Mouse (Mus musculus) MEL (cell line): ENCODE data around the gene Cdc20. TPM values are rescaled to one million over a fixed set of nuclear protein-coding genes. Genes with fewer than 3 reads are reported as not detected.
A peak's percentile ranks its signal among the peaks of the same experiment; 100 is the strongest.

ENCODE experiments used
- DNase-seq: peaks from one replicate; pipeline ENCODE4 v3.0.0; 2011; ENCODE audit warnings: low read depth, low spot score
- H3K27ac ChIP-seq: 2 replicates; pipeline ENCODE4 v1.5.1; 2012; ENCODE audit warnings: low read depth, mild to moderate bottlenecking, control low read depth, low read length, moderate library complexity; ENCODE audit not compliant: control insufficient read depth
- H3K27me3 ChIP-seq, 2 experiments: fragments of 150-350 bp in 1 of 2; sonication (generic) in 1 of 2; 2 replicates each; pipeline ENCODE4 v1.6.1; 2012; ENCODE audit warnings: low read length in 2 of 2, mild to moderate bottlenecking in 2 of 2, improper control_type of control experiment in 1 of 2, moderate library complexity in 1 of 2; ENCODE audit not compliant: insufficient read depth in 2 of 2, control insufficient read depth in 1 of 2
- H3K36me3 ChIP-seq, 2 experiments: 2 replicates each; pipeline ENCODE4 v1.6.1; 2012 to 2014; ENCODE audit warnings: low read length in 2 of 2, improper control_type of control experiment in 1 of 2, inconsistent platforms in 1 of 2, mild to moderate bottlenecking in 1 of 2; ENCODE audit not compliant: insufficient read depth in 2 of 2, control insufficient read depth in 1 of 2
- H3K4me1 ChIP-seq, 2 experiments: fragments of 150-350 bp in 1 of 2; sonication (generic) in 1 of 2; 2 replicates each; pipeline ENCODE4 v1.6.1; 2012; ENCODE audit warnings: low read length in 2 of 2, improper control_type of control experiment in 1 of 2, mild to moderate bottlenecking in 1 of 2; ENCODE audit not compliant: insufficient read depth in 2 of 2, control insufficient read depth in 1 of 2
- H3K4me3 ChIP-seq, 2 experiments: fragments of 150-350 bp in 1 of 2; sonication (generic) in 1 of 2; 2 replicates each; pipeline ENCODE4 v1.5.1; 2012; ENCODE audit warnings: low read depth in 2 of 2, low read length in 2 of 2, mild to moderate bottlenecking in 2 of 2, moderate library complexity in 2 of 2, control low read depth in 1 of 2, improper control_type of control experiment in 1 of 2; ENCODE audit not compliant: control insufficient read depth in 1 of 2, insufficient read depth in 1 of 2
- H3K79me2 ChIP-seq: 2 replicates; pipeline ENCODE4 v1.6.1; 2012; ENCODE audit warnings: mild to moderate bottlenecking, low read length, moderate library complexity; ENCODE audit not compliant: control insufficient read depth, poor library complexity, insufficient read depth
- H3K9ac ChIP-seq: 2 replicates; pipeline ENCODE4 v1.6.1; 2012; ENCODE audit warnings: low read depth, mild to moderate bottlenecking, control low read depth, low read length, moderate library complexity; ENCODE audit not compliant: control insufficient read depth, poor library complexity, severe bottlenecking
- H3K9me3 ChIP-seq: fragments of 150-350 bp; sonication (generic); replicated peaks from 2 replicates; pipeline ENCODE4 v1.6.1; 2012; ENCODE audit warnings: mild to moderate bottlenecking, low read length, improper control_type of control experiment, moderate library complexity; ENCODE audit not compliant: insufficient read depth
- BHLHE40 ChIP-seq: IDR thresholded peaks from 2 replicates; pipeline ENCODE4 v1.6.1; 2012; ENCODE audit warnings: low read depth, mild to moderate bottlenecking, inconsistent platforms, low read length, improper control_type of control experiment, borderline replicate concordance
- CHD1 ChIP-seq: IDR thresholded peaks from 2 replicates; pipeline ENCODE4 v1.6.1; 2012; ENCODE audit warnings: low read depth, mild to moderate bottlenecking, inconsistent platforms, low read length, improper control_type of control experiment
- CHD2 ChIP-seq: IDR thresholded peaks from 2 replicates; pipeline ENCODE4 v1.6.1; 2011; ENCODE audit warnings: low read length, improper control_type of control experiment
- CTCF ChIP-seq, 3 experiments: IDR thresholded peaks in 2 of 3; conservative IDR thresholded peaks in 1 of 3; 2 replicates each; pipeline ENCODE4 v1.5.1; 2011 to 2012; ENCODE audit warnings: low read length in 3 of 3, low read depth in 2 of 3, mild to moderate bottlenecking in 2 of 3, improper control_type of control experiment in 1 of 3, inconsistent platforms in 1 of 3, mixed read lengths in 1 of 3, moderate library complexity in 1 of 3; ENCODE audit not compliant: control insufficient read depth in 1 of 3, insufficient read depth in 1 of 3, poor library complexity in 1 of 3, severe bottlenecking in 1 of 3
- E2F4 ChIP-seq: IDR thresholded peaks from 2 replicates; pipeline ENCODE4 v1.6.1; 2011; ENCODE audit warnings: low read depth, low read length, improper control_type of control experiment, borderline replicate concordance
- ELF1 ChIP-seq: IDR thresholded peaks from 2 replicates; pipeline ENCODE4 v1.6.1; 2014; ENCODE audit warnings: low read depth, mild to moderate bottlenecking, inconsistent platforms, low read length, improper control_type of control experiment, moderate library complexity
- EP300 ChIP-seq, 2 experiments: IDR thresholded peaks; 2 replicates each; pipeline ENCODE4 v1.6.1; 2011; ENCODE audit warnings: improper control_type of control experiment in 2 of 2, low read length in 2 of 2, low read depth in 1 of 2, mild to moderate bottlenecking in 1 of 2
- ETS1 ChIP-seq: IDR thresholded peaks from 2 replicates; pipeline ENCODE4 v1.6.1; 2012; ENCODE audit warnings: low read depth, mild to moderate bottlenecking, inconsistent platforms, low read length, improper control_type of control experiment, moderate library complexity
- GABPA ChIP-seq: IDR thresholded peaks from 2 replicates; pipeline ENCODE4 v1.6.1; 2012; ENCODE audit warnings: low read depth, mild to moderate bottlenecking, inconsistent platforms, low read length, improper control_type of control experiment, moderate library complexity
- GATA1 ChIP-seq: IDR thresholded peaks from 2 replicates; pipeline ENCODE4 v1.6.1; 2011; ENCODE audit warnings: low read depth, low read length, improper control_type of control experiment
- JUND ChIP-seq: IDR thresholded peaks from 2 replicates; pipeline ENCODE4 v1.6.1; 2011; ENCODE audit warnings: low read depth, mild to moderate bottlenecking, improper control_type of control experiment, low read length
- KAT2A ChIP-seq: conservative IDR thresholded peaks from 2 replicates; pipeline ENCODE4 v1.6.1; 2012; ENCODE audit warnings: low read depth, low read length, improper control_type of control experiment, inconsistent platforms
- MAX ChIP-seq: IDR thresholded peaks from 2 replicates; pipeline ENCODE4 v1.6.1; 2011; ENCODE audit warnings: low read length, improper control_type of control experiment
- MAZ ChIP-seq: IDR thresholded peaks from 2 replicates; pipeline ENCODE4 v1.6.1; 2012; ENCODE audit warnings: low read depth, mild to moderate bottlenecking, inconsistent platforms, low read length, improper control_type of control experiment
- MEF2A ChIP-seq: IDR thresholded peaks from 2 replicates; pipeline ENCODE4 v1.6.1; 2014; ENCODE audit warnings: low read depth, mild to moderate bottlenecking, inconsistent platforms, low read length, improper control_type of control experiment; ENCODE audit not compliant: poor library complexity, insufficient replicate concordance, severe bottlenecking; ENCODE audit errors: extremely low read depth
- MXI1 ChIP-seq: IDR thresholded peaks from 2 replicates; pipeline ENCODE4 v1.6.1; 2011; ENCODE audit warnings: mild to moderate bottlenecking, low read depth, low read length, improper control_type of control experiment
- MYC ChIP-seq: IDR thresholded peaks from 2 replicates; pipeline ENCODE4 v1.6.1; 2011; ENCODE audit warnings: low read depth, mild to moderate bottlenecking, low read length, improper control_type of control experiment, moderate library complexity
- NELFE ChIP-seq: IDR thresholded peaks from 2 replicates; pipeline ENCODE4 v1.6.1; 2011; ENCODE audit warnings: low read depth, low read length, improper control_type of control experiment
- POLR2A ChIP-seq, 2 experiments: IDR thresholded peaks; 2 replicates each; pipeline ENCODE4 v1.6.1; 2011 to 2012; ENCODE audit warnings: low read length in 2 of 2, mild to moderate bottlenecking in 2 of 2, control low read depth in 1 of 2, improper control_type of control experiment in 1 of 2, low read depth in 1 of 2, moderate library complexity in 1 of 2; ENCODE audit not compliant: control insufficient read depth in 1 of 2, insufficient read depth in 1 of 2, poor library complexity in 1 of 2
- POLR2AphosphoS5 ChIP-seq: IDR thresholded peaks from 2 replicates; pipeline ENCODE4 v1.6.1; 2012; ENCODE audit warnings: low read depth, borderline replicate concordance, mild to moderate bottlenecking, inconsistent platforms, low read length, moderate library complexity, mixed read lengths
- RAD21 ChIP-seq: IDR thresholded peaks from 2 replicates; pipeline ENCODE4 v1.6.1; 2011; ENCODE audit warnings: mild to moderate bottlenecking, low read depth, low read length, improper control_type of control experiment
- RCOR1 ChIP-seq: IDR thresholded peaks from 2 replicates; pipeline ENCODE4 v1.6.1; 2012; ENCODE audit warnings: low read depth, mild to moderate bottlenecking, inconsistent platforms, low read length, improper control_type of control experiment
- SIN3A ChIP-seq: IDR thresholded peaks from 2 replicates; pipeline ENCODE4 v1.6.1; 2012; ENCODE audit warnings: low read length, improper control_type of control experiment, inconsistent platforms
- SMC3 ChIP-seq: IDR thresholded peaks from 2 replicates; pipeline ENCODE4 v1.6.1; 2011; ENCODE audit warnings: low read depth, low read length, improper control_type of control experiment
- TAL1 ChIP-seq: IDR thresholded peaks from 2 replicates; pipeline ENCODE4 v1.6.1; 2012; ENCODE audit warnings: mild to moderate bottlenecking, inconsistent platforms, low read length, moderate library complexity, mixed read lengths
- TBP ChIP-seq: IDR thresholded peaks from 2 replicates; pipeline ENCODE4 v1.8.0; 2011; ENCODE audit warnings: low read depth, low read length, improper control_type of control experiment
- TCF12 ChIP-seq: IDR thresholded peaks from 2 replicates; pipeline ENCODE4 v1.6.1; 2014; ENCODE audit warnings: low read depth, mild to moderate bottlenecking, inconsistent platforms, low read length, improper control_type of control experiment, moderate library complexity
- UBTF ChIP-seq: IDR thresholded peaks from 2 replicates; pipeline ENCODE4 v1.6.1; 2012; ENCODE audit warnings: low read depth, mild to moderate bottlenecking, inconsistent platforms, low read length, improper control_type of control experiment, moderate library complexity, borderline replicate concordance; ENCODE audit not compliant: insufficient read depth
- USF1 ChIP-seq: IDR thresholded peaks from 2 replicates; pipeline ENCODE4 v1.6.1; 2014; ENCODE audit warnings: low read depth, mild to moderate bottlenecking, inconsistent platforms, low read length, improper control_type of control experiment, moderate library complexity
- ZC3H11A ChIP-seq: IDR thresholded peaks from 2 replicates; pipeline ENCODE4 v1.6.1; 2012; ENCODE audit warnings: low read depth, mild to moderate bottlenecking, inconsistent platforms, low read length, improper control_type of control experiment
- ZKSCAN1 ChIP-seq: IDR thresholded peaks from 2 replicates; pipeline ENCODE4 v1.6.1; 2012; ENCODE audit warnings: low read depth, mild to moderate bottlenecking, inconsistent platforms, low read length, improper control_type of control experiment, moderate library complexity
- ZMIZ1 ChIP-seq: IDR thresholded peaks from 2 replicates; pipeline ENCODE4 v1.6.1; 2012; ENCODE audit warnings: low read depth, mild to moderate bottlenecking, inconsistent platforms, low read length, improper control_type of control experiment, moderate library complexity
- ZNF384 ChIP-seq: IDR thresholded peaks from 2 replicates; pipeline ENCODE4 v1.6.1; 2012; ENCODE audit warnings: low read depth, mild to moderate bottlenecking, inconsistent platforms, low read length, improper control_type of control experiment
- polyA plus RNA-seq, 2 experiments: library from polyadenylated mRNA; stranded (reverse) in 1 of 2; unstranded in 1 of 2; fragments of >175 nt in 1 of 2; fragments of >200 nt in 1 of 2; gene quantifications; 2 replicates each; pipeline versions ENCODE4 v1.2.1 to v1.2.4; 2012; ENCODE audit warnings: low replicate concordance in 2 of 2, low read depth in 1 of 2; ENCODE audit not compliant: insufficient read length in 2 of 2, insufficient read depth in 1 of 2, missing spikeins in 1 of 2
- total RNA-seq: library from RNA; depleted of rRNA; stranded (reverse); fragments of 300-350 nt; gene quantifications from 2 replicates; pipeline ENCODE4 v1.2.3, GENCODE M21; 2012

Cdc20 gene
- total and polyA plus RNA-seq, 3 experiments, result 189 to 247 TPM; not detected in 1

- TF ChIP-seq CHD2 (no peak), POLR2A (IDR thresholded peaks at IDR 0.05; ENCODE audit: control insufficient read depth in 1 of 2, insufficient read depth in 1 of 2, low read depth in 1 of 2, low read length in 2 of 2, poor library complexity in 1 of 2) (peak; percentile 20 to 71; a peak in 2 of 4 replicates), MYC (peak; percentile 99), JUND (no peak)
Observed at GRCm38 (mm10) chr4:118428531-118429214, 8.5 kb downstream of the Cdc20 start (continued).

GRCm38 (mm10) chr4:118427768-118428451 is 9.2 kb downstream of the Cdc20 start, which contains the start of gene Elovl1:
TSS of gene Elovl1 (plus strand) at chr4:118428093.
- H3K9me3 ChIP-seq, result no peaks in the 10 kb centered on the region
- peak within 1 kb of the TSS; percentile 95 to 96 for H3K4me3 ChIP-seq
- peak within 1 kb of the TSS; percentile 85 for H3K27ac ChIP-seq
- peak within 1 kb of the TSS; percentile 96 for H3K9ac ChIP-seq
- H3K4me1 ChIP-seq, result peaks cover 18 to 44% of the 10 kb centered on the region in 2 experiments
- H3K36me3 ChIP-seq, result peaks cover 2 to 38% of the 10 kb centered on the region in 2 experiments; a peak in 3 of 4 replicates
- DNase-seq, result peak; percentile 95
- H3K27me3 ChIP-seq, result no peaks in the 10 kb centered on the region
- peaks cover 35% of the 10 kb centered on the region for H3K79me2 ChIP-seq
- no peak for TF ChIP-seq MAX
- TF ChIP-seq ZNF384, result no peak
- TF ChIP-seq POLR2AphosphoS5, result no peak
- no peak for TF ChIP-seq ETS1
- TF ChIP-seq MAZ, result 0 out of 2 replicates have a peak, but pooled peaks have one; percentile 15
- TF ChIP-seq E2F4, result no peak
- no peak for TF ChIP-seq CHD2
- no peak for TF ChIP-seq BHLHE40
- TF ChIP-seq GATA1, result no peak
- TF ChIP-seq POLR2A (IDR thresholded peaks at IDR 0.05; ENCODE audit: control insufficient read depth in 1 of 2, insufficient read depth in 1 of 2, low read depth in 1 of 2, low read length in 2 of 2, poor library complexity in 1 of 2), result peak; percentile 62 to 73; a peak in 3 of 4 replicates
- TF ChIP-seq KAT2A, result no peak
- TF ChIP-seq ELF1, result peak; percentile 75
- no peak for TF ChIP-seq MXI1
- no peak for TF ChIP-seq SMC3
- TF ChIP-seq ZMIZ1, result no peak
- TF ChIP-seq RAD21, result no peak
- TF ChIP-seq TCF12, result peak; percentile 55
- 0 out of 2 replicates have a peak, but pooled peaks have one; percentile 54 for TF ChIP-seq SIN3A
- no peak for TF ChIP-seq RCOR1
- TF ChIP-seq TAL1, result no peak
- TF ChIP-seq JUND, result no peak
- TF ChIP-seq MEF2A, result no peak
- TF ChIP-seq TBP, result peak; percentile 24; the same call in 1 of the 2 replicates
- TF ChIP-seq USF1, result no peak
- 0 out of 6 replicates have a peak, but pooled peaks of 1 of the 3 experiments have one; percentile 1 for TF ChIP-seq CTCF (IDR thresholded peaks at IDR 0.05 in 2 of 3, conservative IDR thresholded peaks at IDR 0.05 in 1 of 3; ENCODE audit: control insufficient read depth in 1 of 3, insufficient read depth in 1 of 3, low read depth in 2 of 3, low read length in 3 of 3, poor library complexity in 1 of 3, severe bottlenecking in 1 of 3)
- no peak for TF ChIP-seq GABPA
- TF ChIP-seq NELFE, result peak; percentile 63
- TF ChIP-seq ZC3H11A, result no peak
- TF ChIP-seq UBTF, result no peak
- TF ChIP-seq EP300 (IDR thresholded peaks at IDR 0.05; ENCODE audit: low read depth in 1 of 2, low read length in 2 of 2), result no peak
- no peak for TF ChIP-seq ZKSCAN1
- TF ChIP-seq CHD1, result peak; percentile 20; the same call in 1 of the 2 replicates
